Mouse (Mus musculus): ENCODE measurements at regions not wholly inside any gene's neighbourhood (a gene's known extent, or its start where the extent isn't known, plus 50 kb on each side); places are given as distances from the start of the nearest gene placed in this dataset.
"Not testable (repeated sequence)": the region's sequence is repeated elsewhere in the genome, so short reads cannot be mapped to it uniquely, and the experiment has no call there.

- DNase-seq (ENCODE audit: low spot score): no peak
These were observed 54.7 kb upstream of the Usp25 start for GRCm38 (mm10) chr16:76958597-76959392.

- no peak for DNase-seq (ENCODE audit: low spot score)
These were observed 56.0 kb upstream of the Usp25 start for GRCm38 (mm10) chr16:76957491-76957890.

DNA sequence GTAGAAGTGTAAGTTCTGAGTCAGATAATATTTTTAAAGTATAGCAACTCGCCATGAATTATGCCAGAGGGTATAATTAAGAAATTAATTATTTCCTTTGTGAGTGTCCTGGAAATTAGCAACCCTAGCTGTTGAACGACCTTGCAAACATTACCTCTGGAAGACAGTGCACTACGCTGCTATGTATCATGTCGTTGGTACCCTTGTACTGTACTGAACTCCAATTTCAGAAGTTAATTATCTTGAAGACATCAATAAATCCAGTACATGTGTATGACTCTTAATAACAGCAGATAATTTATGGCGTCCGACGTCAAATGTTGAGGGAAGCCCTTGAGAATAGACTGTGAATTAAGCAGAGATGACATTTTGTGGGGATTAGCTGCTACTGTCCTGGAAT is 56.4 kb upstream of the Usp25 start:
- DNase-seq (ENCODE audit: low spot score): no peak

GRCm38 (mm10) chr16:76950836-76951486 is 62.5 kb upstream of the Usp25 start:
- no peak for DNase-seq (ENCODE audit: low spot score)

DNA sequence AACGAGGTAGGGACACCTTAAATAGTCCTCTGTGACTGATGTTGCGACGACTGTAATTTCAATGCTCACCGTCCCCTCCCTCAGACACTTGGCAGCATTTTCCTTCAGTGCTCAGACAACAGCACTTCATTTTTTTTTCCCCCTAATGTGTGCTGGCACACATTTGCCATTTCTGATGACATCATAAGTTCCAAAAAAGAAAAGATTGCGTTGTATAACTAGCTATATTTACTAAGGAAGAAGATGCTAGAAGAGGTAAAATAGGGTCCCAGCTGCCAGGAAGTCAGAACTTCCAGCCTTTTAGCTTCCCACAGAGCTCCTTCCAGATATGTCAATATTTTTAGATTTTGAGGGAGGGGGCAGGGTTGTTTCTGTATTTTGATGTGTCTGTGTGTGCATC is 66.5 kb upstream of the Usp25 start:
- no peak for DNase-seq (ENCODE audit: low spot score)

- DNase-seq (ENCODE audit: low spot score): no peak
These were observed 75.4 kb upstream of the Usp25 start for GRCm38 (mm10) chr16:76938128-76938527.

- DNase-seq (ENCODE audit: low spot score): no peak
These were observed 85.6 kb upstream of the Usp25 start for GRCm38 (mm10) chr16:76927901-76928300.

- DNase-seq (ENCODE audit: low spot score): not testable (repeated sequence)
These were observed 93.4 kb upstream of the Usp25 start for GRCm38 (mm10) chr16:76920137-76920536.

GRCm38 (mm10) chr16:76918598-76918997 is 94.9 kb upstream of the Usp25 start:
- no peak for DNase-seq (ENCODE audit: low spot score)

DNA sequence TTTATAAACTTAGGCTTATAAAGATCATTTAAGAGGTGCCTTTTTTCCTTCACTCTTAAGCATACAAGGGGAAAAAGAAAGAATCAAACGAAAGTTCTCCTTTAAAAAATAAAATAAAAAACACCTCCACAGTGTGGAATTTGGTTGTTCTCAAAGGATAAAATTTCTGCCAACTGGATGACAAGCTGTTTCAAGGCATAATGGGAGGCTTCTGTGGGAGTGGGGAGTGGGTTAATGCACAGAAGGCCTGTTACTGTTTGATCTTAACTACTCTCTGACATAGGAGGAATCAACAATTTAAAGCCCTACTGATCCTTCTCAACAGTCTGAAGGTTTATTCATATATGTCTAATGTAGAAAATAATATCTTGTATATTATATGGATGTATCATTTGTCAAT is 99.2 kb upstream of the Usp25 start:
- no peak for DNase-seq (ENCODE audit: low spot score)

DNA sequence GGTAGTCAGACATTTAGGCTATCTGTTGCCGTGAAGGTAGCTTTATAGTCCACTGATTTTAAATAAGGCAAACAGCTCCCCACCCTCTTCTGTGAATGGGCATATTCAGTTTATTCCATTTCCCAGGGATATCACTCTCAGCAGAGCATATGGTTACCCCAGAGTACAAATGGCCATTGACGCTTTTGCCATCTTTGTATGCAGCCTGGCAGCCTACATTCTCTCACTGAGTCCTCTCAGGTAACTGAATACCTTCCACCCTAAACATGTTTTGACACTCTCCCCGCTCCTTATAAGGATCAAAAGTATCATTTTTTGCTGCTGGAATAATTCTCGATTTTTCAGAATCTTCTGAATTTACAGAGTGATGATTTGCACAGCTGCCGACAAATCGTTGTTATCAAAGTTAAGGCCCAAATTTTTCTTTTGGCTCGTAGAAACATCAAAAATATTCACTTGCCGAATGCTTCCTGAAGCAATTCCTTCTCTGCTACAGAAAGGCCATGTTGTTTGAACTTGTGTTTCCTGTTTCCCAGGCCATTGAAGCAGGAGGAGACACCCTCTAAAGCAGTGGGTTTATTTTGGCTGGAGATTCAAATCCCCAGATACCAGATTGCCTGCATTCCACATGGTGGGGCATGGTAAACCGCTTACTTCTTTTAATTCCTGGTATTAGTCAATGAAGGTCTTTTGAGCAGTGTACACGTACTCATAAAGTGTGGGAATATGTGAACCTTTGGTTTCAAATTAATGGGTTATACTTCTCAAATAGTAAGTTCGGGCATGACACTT is 108.1 kb upstream of the Usp25 start:
- DNase-seq (ENCODE audit: low spot score): no peak

GRCm38 (mm10) chr16:76899083-76899482 is 114.4 kb upstream of the Usp25 start:
- DNase-seq (ENCODE audit: low spot score): no peak

DNA sequence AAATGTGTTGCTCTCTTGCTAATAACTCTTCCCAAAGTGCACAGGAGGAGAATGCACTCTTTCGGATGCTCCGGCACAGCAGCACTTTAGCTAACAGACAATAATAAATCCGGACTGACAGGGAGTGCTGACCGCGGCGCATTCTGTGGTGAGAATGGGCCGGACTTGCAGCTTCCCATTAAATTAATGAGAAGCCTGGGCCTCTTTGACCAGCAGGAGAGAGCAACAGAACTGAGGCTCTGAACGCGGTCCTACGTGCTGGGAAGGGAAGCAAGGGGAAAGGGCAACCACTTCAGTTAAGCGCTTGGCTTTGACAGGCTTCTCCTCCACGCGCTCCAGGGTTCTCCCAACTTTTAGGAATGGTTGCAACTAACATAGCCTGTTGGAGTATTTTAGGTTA is 117.2 kb upstream of the Usp25 start:
- no peak for DNase-seq (ENCODE audit: low spot score)

DNA sequence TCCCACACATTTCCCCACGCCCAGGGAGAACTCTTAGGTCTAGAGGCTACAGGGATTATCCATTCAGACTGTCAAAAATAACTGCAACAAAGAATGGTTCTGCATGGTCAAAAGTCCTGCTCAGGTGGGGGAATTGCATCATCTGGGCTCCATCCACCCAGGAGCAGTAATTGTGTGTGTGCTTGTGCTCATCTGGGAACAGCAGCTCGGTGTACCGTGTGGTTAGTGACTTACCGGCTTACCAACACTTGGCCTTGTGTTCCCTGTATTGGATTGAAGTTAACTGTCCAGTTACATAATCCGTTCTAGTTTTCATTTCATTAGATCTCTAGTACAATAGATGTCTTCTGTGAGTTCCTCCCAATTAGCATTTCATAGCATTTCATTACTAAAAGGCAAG is 117.7 kb upstream of the Usp25 start:
- DNase-seq (ENCODE audit: low spot score): no peak

DNA sequence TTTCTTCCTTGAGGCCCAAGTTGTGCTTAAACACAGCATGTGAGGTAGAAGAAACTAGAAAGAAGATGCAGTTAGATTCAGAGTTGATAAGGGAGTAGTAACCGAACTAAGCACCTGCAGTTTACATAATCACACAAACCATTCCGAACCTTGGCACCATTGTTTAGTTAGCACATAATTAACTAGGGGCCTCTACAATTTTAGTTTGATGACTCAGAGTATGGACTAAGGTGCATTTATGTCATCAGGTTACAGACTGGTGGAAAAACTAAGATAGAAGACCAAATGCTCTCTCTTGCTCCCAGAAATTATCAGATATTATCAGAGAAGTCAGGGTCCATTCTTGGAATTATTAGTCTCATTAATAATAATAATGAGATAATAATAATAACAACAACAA is 134.9 kb upstream of the Usp25 start:
- DNase-seq (ENCODE audit: low spot score): no peak

GRCm38 (mm10) chr16:76875397-76876018 is 138.0 kb upstream of the Usp25 start:
- DNase-seq (ENCODE audit: low spot score): no peak

DNA sequence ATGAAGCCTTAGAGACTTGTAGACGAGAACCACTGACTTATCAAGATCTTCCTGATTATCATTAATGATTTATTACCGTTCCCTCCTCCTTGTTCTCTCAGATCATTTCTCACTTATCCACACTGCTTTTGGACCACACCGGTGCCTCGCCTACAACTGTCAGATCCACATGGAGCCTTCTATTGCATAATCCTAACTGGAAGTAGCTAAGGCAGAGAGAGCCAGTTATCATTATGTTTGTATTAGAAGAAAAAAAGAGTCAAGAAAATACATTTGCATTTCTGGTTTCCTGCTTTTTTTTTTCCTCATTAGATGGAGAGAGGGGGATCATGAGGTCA is 147.1 kb upstream of the Usp25 start:
- no peak for DNase-seq (ENCODE audit: low spot score)

GRCm38 (mm10) chr16:76865731-76866464 is 147.6 kb upstream of the Usp25 start:
- no peak for DNase-seq (ENCODE audit: low spot score)

GRCm38 (mm10) chr16:76864392-76864791 is 149.1 kb upstream of the Usp25 start:
- DNase-seq (ENCODE audit: low spot score): no peak

GRCm38 (mm10) chr16:76855797-76856196 is 157.7 kb upstream of the Usp25 start:
- no peak for DNase-seq (ENCODE audit: low spot score)

- no peak for DNase-seq (ENCODE audit: low spot score)
These were observed 162.1 kb upstream of the Usp25 start for GRCm38 (mm10) chr16:76851396-76851795.

DNA sequence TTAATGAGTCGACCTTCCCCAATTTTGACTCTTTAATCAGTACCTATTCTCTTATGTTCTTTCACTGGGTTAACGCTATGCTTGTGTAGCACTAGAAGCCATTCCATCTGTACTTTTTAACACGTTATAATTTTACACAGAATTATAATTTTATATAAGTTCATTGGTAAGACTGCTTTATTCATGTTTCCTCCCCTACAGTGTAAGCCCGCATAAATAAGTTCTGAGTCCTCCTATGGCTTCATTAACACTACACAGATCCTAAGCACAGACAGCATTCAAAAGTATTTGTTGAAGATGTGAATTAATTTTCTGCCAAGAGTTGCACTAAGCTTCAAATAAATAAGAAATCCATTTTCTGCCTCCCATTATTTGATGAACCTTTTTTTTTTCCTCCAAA is 176.1 kb upstream of the Usp25 start:
- no peak for DNase-seq (ENCODE audit: low spot score)
